Mouse (Mus musculus) lung, adult 2 months (tissue): ENCODE results near the gene Dnajc11. TPM values are rescaled to one million over a fixed set of nuclear protein-coding genes. Genes with fewer than 3 reads are reported as not detected.

Experiments
- DNase-seq: peaks from one replicate; pipeline ENCODE4 v3.0.0; 2022
- H3K4me1 ChIP-seq: fragments of 200-500 bp; 2 replicates; pipeline ENCODE4 v1.6.1; 2011; ENCODE audit warnings: low read length; ENCODE audit not compliant: control insufficient read depth, insufficient read depth
- H3K4me3 ChIP-seq: fragments of 200-500 bp; replicated peaks from 2 replicates; pipeline ENCODE3; 2011; ENCODE audit warnings: low read depth, mild to moderate bottlenecking, control low read depth, low read length; ENCODE audit errors: extremely low read depth
- CTCF ChIP-seq: fragments of 200-500 bp; IDR thresholded peaks from 2 replicates; pipeline ENCODE4 v1.5.1; 2011; ENCODE audit warnings: mild to moderate bottlenecking, low read length, control low read depth; ENCODE audit not compliant: insufficient read depth
- POLR2A ChIP-seq: fragments of 200-500 bp; IDR thresholded peaks from 2 replicates; pipeline ENCODE4 v1.6.1; 2011; ENCODE audit warnings: low read depth, mild to moderate bottlenecking, control low read depth, low read length, borderline replicate concordance; ENCODE audit errors: extremely low read depth
- WGBS: fragments of 180-500 bp; shearing (Covaris S2); methylation state at CpG from one replicate; pipeline ENCODE4 v1.1.7; 2018; 5-methylcytosine and 5-hydroxymethylcytosine counted together
- polyA plus RNA-seq: library from polyadenylated mRNA; depleted of rRNA; stranded (reverse); fragments of >200 nt; gene quantifications from 2 replicates; pipeline ENCODE4 v1.2.3, GENCODE M21; 2012

Gene Dnajc11
- polyA plus RNA-seq, 1 experiment, result 45.8 TPM

- no peak for DNase-seq
- WGBS, result 90% methylated on average over 16 of the region's 16 CpGs
- no peak overlapping the region for H3K4me3 ChIP-seq
- peaks cover 17% of the 10 kb centered on the region for H3K4me1 ChIP-seq
- TF ChIP-seq POLR2A (no peak), CTCF (no peak)
These were observed 78.6 kb downstream of the Dnajc11 start for GRCm38 (mm10) chr4:152012109-152012508.

- TF ChIP-seq CTCF (no peak), POLR2A (no peak)
- peaks cover 9% of the 10 kb centered on the region for H3K4me1 ChIP-seq
- no peak overlapping the region for H3K4me3 ChIP-seq
- DNase-seq, result peak; percentile 33
- 71% methylated on average over 12 of the region's 12 CpGs for WGBS
These were observed 79.7 kb downstream of the Dnajc11 start for GRCm38 (mm10) chr4:152013036-152013813.

GRCm38 (mm10) chr4:152019073-152019472 lies 85.6 kb downstream of the Dnajc11 start:
- Histone ChIP-seq H3K4me1 (no peaks in the 10 kb centered on the region), H3K4me3 (no peak overlapping the region)
- 84% methylated on average over 6 of the region's 6 CpGs for WGBS
- TF ChIP-seq CTCF, result no peak
- TF ChIP-seq POLR2A, result no peak
- no peak for DNase-seq

- TF ChIP-seq POLR2A (no peak), CTCF (no peak)
- no peak for DNase-seq
- Histone ChIP-seq H3K4me1 (peaks cover 2% of the 10 kb centered on the region; the same call in 1 of the 2 replicates), H3K4me3 (no peak overlapping the region)
- 88% methylated on average over 21 of the region's 21 CpGs for WGBS
These were observed 86.5 kb downstream of the Dnajc11 start for GRCm38 (mm10) chr4:152020024-152020423.

GRCm38 (mm10) chr4:152021568-152022097 lies 88.1 kb downstream of the Dnajc11 start:
- DNase-seq, result no peak
- no peak for TF ChIP-seq POLR2A
- peak; percentile 11; the same call in 1 of the 2 replicates for TF ChIP-seq CTCF
- WGBS, result 80% methylated on average over 12 of the region's 12 CpGs
- Histone ChIP-seq H3K4me1 (peaks cover 9% of the 10 kb centered on the region), H3K4me3 (no peak overlapping the region)

GRCm38 (mm10) chr4:152022506-152022905 lies 89.0 kb downstream of the Dnajc11 start:
- DNase-seq, result no peak
- TF ChIP-seq POLR2A (no peak), CTCF (no peak)
- WGBS, result 49% methylated on average over 8 of the region's 8 CpGs
- no peak overlapping the region for H3K4me3 ChIP-seq
- H3K4me1 ChIP-seq, result peaks cover 13% of the 10 kb centered on the region

GRCm38 (mm10) chr4:152024525-152024924 lies 91.0 kb downstream of the Dnajc11 start:
- Histone ChIP-seq H3K4me3 (no peak overlapping the region), H3K4me1 (peaks cover 16% of the 10 kb centered on the region)
- TF ChIP-seq POLR2A (no peak), CTCF (no peak)
- DNase-seq, result no peak
- 80% methylated on average over 11 of the region's 11 CpGs for WGBS

GRCm38 (mm10) chr4:152026751-152027508 lies 93.4 kb downstream of the Dnajc11 start:
- 3% methylated on average over 41 of the region's 41 CpGs for WGBS
- TF ChIP-seq CTCF, result no peak
- no peak for TF ChIP-seq POLR2A

GRCm38 (mm10) chr4:152027524-152027923 lies 94.0 kb downstream of the Dnajc11 start, which contains the start of gene Zbtb48:
TSS of gene Zbtb48 (minus strand) at chr4:152027671.
- 0% methylated on average over 35 of the region's 35 CpGs for WGBS
- DNase-seq, result peak; percentile 96
- Histone ChIP-seq H3K4me3 (peak within 1 kb of the TSS; percentile 75), H3K4me1 (peaks cover 16% of the 10 kb centered on the region)
- TF ChIP-seq CTCF (no peak), POLR2A (peak; percentile 83)

More at GRCm38 (mm10) chr4:152026751-152027508, 93.4 kb downstream of the Dnajc11 start:
- peaks cover 16% of the 10 kb centered on the region for H3K4me1 ChIP-seq
- peak; percentile 34 for DNase-seq
- peak overlapping the region; percentile 75 for H3K4me3 ChIP-seq
